Mouse (Mus musculus) liver, embryonic 14.5 days (tissue): ENCODE data around the gene Fzd7.

Source experiments
- CTCF ChIP-seq: IDR thresholded peaks from 2 replicates; pipeline ENCODE4 v1.5.1; 2016; ENCODE audit warnings: antibody characterized with exemption, low read depth, control low read depth
- EP300 ChIP-seq: IDR thresholded peaks from 2 replicates; pipeline ENCODE4 v1.6.1; 2016; ENCODE audit warnings: antibody characterized with exemption, low read depth

DNA sequence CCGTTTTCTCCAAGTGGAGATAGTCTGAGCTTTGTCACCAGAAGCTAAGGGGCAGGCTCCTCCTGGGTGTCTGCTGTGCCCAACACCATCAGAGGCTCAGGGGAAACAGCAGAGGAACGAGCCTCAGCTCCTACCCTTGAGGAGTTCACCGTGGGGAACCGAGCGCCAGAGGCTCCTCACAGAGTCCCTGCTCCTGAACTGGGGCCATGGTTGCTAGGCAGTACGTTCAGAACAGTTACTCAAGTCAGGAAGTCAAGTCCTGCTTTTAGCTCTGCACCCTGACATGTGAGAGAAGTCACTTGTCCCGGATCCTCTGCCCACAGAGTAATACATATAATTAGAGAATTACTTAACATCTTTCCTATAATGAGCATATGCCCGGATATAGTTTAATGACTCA is 23.3 kb upstream of the Fzd7 start:
- no peak for TF ChIP-seq EP300
- TF ChIP-seq CTCF, result no peak
